Mouse (Mus musculus): Measurements from ENCODE around the gene Grb2.

The Grb2 gene

DNA sequence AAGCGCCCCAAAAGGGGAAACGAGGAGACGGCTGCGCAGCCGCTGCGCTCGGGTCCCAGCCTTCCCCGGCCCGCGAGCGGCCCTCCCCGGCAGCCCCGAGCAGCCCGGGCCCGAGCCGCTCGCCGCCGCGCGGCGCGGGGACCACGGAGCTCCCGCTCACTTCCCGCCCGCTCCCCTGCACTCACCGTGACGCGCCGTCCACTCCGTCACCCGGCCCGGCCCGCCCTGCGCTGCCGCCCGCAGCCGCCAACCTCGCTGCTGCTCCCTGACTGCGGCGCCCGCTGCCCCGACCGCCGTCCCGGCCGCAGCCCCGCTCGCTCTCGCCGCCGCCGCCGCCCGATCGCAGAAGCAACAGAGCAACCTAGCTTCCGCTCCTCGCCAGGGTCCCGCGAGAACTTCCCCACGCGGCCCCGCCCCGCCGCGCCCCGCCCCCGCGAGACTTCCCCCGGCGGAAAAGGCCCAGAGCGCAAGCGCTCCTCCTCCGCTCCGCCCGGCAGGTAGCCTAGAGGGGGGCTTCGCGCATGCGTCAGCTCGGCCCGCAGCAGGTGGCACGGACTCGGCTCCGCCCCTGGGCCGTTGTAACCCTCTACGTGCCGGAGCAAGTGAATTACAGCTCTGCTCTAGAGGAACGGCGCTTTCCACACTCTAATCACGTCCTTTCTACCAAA lies at the start of gene Grb2:
Grb2 (minus strand) TSS at position 389 of the 668 bp plus-strand sequence.
- peak; percentile 98 for DNase-seq (ENCODE audit: low read depth)

DNA sequence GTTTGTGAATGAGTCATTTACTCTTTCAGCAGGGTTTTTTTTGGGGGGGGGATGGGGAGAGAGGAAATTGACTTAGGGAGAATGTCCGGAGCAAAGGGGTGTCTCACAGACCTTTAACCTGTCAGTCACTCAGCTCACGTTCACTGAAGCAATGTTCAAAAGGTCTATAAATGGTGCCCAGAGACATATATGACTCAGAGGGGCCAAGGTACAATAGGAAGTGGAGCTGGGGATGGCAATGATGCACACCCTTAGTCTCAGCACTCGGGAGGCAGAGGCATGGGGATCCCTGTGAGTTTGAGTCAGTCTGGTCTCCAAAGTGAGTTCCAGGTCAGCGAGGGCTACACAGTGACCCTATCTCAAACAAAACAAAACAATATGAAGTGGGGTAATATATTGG lies 45.1 kb upstream of the Grb2 start:
- no peak for DNase-seq (ENCODE audit: low read depth)

DNA sequence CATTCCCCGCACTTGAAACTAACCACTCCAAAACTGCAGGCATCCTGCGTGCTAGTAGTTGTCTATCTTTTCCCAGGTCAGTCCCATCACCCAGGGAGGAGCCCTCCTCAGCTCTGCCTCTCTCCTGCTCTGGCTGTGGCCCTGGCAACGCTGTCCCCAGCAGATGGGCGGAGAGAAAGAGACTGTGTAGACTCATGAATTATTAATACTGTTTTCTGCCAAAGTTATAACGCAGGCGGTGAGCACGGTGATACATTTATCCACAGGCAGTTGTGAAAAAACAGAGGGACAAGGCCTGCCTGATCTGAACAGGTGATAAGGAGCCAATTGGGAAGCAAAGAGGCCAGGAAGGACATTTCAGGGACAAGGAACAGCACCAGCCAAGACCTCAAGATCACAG lies 44.3 kb upstream of the Grb2 start:
- no peak for DNase-seq (ENCODE audit: low read depth)

DNA sequence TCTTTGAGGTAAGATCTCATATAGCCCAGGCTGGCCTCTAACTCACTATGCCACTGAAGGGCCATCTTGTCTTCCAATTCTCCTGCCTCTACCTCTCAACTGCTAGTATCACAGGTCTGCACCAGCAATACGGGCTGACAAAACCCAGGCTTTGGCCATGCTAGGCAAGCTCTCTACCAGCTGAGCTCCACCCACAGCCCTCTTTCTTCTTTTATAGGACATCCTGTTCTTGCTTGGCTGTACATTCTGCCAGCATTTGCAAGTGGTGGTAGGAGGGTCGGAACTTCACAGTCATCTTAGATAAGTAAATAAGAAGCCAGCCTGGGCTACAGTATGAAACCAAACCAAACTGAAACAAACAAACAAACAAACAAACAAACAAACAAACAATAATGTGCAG lies 43.3 kb upstream of the Grb2 start:
- DNase-seq (ENCODE audit: low read depth) = no peak

DNA sequence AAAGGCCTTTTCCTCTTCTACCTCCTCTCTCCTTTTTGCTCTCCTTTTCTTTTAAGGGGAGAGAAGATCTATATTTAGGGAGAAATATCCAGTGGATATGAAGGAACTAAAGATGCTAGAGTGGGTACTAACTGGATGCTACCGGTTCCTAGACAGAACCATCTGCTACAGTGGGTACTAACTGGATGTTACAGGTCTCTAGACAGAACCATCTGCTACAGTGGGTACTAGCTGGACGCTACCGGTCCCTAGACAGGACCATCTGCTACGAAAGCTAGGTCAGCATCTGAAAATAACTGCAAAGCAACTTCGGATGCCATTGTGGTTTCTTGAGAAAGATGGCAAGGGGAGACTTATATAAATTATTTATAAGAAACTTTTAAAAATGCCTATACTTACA lies 41.4 kb upstream of the Grb2 start:
- DNase-seq (ENCODE audit: low read depth) = no peak

DNA sequence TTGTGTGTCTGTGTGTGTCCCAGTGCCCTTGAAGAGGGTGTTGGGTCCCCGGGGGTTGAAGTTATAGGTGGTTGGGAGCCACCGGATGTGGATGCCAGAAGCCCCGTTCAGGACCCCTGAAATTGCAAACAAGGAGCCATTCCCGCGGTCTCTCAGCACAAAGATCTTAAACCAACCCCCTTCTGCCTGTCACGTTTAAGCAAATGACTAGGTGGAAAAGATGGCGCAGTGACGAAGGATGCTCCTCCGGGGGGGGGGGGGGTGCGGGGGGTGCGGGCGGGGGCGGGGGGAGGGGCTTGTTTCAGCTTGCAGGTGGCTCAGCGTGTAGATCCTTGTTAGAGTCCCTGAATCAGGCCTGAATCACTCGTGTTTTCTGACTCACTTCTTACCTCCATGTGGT lies 39.0 kb upstream of the Grb2 start:
- DNase-seq (ENCODE audit: low read depth) = no peak

DNA sequence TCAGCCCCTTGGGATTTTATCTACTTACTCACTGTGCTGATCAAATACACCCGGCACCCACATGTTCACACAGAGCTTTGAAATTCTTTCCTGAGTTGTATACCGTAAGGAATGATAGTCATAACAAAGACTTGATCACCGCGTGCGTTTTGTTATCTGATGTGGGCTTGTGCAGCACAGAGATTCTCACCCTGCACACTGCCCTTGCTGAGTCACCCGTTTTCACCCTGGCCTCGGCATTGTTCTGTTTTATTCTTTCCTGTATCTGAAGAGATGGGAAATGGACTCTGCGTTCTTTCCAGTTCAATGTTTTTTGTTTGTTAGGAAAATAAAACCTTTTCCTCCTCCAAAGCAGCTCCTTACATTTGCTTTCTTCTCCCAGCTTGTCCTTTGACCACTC lies 38.4 kb upstream of the Grb2 start:
- DNase-seq (ENCODE audit: low read depth) = no peak

DNA sequence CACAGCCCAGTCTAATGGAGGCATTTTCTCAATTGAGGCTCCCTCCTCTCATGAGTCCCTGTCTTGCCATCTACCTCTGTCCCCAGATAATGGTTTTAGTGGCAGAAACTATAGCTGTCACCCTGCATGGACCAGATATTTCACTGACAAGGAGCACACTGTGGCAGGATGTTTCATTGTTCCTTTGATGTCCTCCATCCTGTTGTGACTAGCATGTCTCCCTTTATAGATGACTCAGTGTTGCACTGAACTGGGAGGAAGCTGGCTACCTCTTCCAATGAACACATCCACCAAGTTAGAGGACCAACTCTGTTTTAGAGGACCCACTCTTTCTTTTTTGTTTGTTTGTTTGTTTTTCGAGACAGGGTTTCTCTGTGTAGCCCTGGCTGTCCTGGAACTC lies 37.7 kb upstream of the Grb2 start:
- no peak for DNase-seq (ENCODE audit: low read depth)

DNA sequence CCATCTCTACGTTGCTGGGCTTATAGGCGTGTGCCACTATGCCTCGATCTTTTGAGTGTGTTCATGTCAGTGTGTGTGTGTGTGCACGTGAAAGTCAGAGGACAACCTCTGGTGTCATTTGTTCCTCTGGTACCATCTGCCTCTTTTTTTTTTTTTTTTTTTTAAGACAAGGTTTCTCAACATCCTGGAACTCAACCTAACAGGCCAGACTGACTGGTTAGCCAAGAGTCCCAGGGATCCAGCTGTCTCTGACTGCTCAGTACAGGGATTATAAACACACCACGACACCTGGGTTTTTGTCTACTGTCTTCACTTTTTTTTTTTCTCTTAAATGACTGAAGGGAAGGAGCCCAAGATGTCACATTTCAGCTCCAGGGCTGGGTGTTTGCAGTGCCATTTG lies 36.0 kb upstream of the Grb2 start:
- no peak for DNase-seq (ENCODE audit: low read depth)

DNA sequence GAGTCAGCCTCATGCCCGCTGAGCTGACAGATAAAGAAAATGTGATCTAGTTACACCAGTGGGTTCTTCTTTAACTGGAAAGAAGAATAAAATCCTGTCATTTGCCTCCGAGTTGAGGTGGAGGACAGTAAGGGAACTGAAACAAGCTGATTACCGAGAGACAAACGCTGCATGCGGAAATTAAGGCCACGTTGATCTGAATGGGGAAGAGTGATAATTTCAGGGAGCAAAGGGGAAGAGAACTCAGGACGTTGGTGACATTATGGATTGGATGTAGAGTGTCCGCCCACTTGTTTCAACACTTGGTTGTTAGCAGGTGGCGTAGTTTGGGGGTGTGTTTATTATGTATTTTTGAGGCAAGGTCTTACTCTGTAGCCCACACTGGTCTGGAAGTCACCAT lies 34.5 kb upstream of the Grb2 start:
- DNase-seq (ENCODE audit: low read depth) = no peak

DNA sequence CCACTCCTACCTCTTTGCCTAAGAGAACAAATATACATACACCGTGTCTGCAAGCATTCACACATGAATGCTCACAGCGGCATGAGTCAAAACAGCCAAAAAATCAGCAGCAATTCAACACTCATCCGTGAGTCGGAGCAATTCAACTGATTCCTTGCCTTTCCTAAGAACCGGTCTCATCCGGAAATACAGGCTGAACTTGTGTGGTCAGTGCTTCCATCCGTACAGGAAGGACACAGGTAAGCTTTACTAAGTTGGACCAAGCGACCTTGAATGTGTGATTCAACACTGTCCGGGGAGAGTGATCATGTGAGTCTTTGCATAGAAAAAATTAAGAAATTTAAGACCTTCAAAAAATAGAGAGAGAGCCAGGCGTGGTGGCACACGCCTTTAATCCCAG lies 32.7 kb upstream of the Grb2 start:
- no peak for DNase-seq (ENCODE audit: low read depth)

DNA sequence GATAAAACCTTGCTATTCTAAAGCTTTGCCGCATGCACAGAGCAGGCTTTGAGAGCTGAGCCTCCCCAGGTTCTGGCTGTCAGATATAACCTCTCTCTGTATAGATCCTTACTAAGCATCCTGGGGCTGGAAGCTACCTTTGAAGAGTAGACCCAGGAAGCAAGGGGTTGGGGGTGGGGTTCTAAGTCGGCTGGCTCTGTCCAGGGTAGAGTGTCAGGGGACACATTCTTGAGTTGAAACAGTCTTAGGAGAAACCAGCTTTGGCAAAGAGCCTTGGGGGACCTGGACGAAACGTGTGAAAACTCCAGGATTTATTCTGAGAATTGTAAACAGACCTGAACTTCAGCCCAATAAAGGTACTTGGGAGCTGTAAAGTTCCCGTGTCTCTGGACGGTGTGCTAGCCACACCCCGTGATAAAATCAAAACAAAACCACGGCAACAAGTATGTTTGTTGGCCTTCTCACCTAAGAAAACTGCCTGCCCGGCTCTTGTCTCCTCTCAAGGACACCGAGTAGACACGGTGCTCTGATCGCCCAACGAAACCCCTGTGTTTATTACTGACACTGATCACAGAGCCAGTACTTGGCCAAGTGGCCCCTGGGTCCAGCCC lies 30.0 kb upstream of the Grb2 start:
- no peak for DNase-seq (ENCODE audit: low read depth)

DNA sequence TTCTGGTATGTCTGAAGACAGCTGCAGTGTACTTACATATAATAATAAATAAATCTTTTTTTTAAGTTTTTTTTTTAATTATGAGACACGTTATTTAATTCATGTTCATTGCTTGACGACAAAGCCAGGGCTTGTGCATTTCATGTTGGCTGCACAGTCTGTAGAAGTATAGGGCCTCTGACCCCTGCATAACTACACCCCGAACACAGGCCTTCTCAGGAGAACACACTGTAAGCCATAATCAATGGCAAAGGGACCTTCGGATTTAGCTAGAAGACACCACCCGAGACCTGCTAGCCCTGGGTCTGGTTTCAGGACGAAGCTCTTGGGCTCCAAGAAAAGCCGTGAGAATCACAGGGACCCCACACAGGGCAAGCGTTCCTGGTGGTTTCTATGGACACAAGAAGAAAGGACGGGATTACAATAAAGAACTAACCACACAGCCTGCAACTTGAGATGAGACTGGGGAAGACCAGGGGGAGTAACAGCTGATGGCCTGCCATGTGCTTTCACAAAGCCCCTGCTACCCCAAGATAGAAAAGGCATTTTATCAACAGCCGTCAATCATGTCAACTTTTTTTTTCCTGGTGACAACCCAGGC lies 29.3 kb upstream of the Grb2 start:
- no peak for DNase-seq (ENCODE audit: low read depth)

DNA sequence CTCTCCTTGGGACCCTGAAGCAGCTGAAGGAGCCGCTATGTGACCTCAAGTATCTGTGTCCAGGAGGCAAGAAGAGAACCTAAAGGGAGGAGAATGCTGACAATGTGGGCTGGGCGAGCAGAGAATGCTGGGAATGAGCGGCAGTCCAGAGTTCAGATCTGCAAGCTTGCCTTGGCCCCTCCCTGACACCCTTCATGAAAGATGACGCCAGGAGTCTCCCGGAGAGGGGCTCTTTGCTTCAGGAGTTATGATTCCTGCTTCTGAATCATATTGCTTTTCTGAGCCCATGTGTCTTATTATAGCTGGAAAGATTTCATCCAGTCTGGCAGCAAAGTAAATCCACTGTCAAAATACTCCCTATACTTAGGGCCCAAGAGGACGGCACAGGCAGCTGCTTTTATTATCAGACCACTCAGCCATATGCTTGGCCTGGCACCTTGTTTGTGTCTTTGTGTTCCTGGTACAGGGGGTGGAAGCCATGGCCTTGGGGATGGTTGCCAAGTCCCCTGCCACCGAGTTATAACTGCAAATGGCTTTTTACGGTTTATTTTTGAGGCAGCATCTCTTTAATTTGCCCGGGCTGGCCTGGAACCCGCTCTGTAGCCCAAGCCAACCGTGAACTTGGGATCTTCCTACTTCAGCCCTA lies 25.8 kb upstream of the Grb2 start:
- DNase-seq (ENCODE audit: low read depth) = peak; percentile 66

DNA sequence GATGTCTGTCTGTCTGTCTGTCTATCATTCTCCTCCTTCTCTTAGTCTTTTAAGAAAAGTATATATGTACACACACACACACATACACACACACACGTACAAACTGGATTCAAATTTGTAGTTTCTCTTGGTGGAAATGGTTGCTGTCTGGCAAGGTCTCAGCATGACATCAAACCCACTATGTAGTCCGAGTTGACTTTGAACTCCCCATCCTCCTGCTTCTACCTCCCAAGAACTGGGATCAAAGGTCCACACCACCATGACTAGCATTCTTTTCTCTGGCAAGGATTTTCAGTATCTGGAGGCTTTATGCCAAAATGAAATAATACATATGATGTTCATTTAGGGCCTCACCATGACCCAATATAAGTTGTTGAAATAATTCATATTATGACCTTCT lies 14.8 kb upstream of the Grb2 start:
- peak; percentile 45 for DNase-seq (ENCODE audit: low read depth)

DNA sequence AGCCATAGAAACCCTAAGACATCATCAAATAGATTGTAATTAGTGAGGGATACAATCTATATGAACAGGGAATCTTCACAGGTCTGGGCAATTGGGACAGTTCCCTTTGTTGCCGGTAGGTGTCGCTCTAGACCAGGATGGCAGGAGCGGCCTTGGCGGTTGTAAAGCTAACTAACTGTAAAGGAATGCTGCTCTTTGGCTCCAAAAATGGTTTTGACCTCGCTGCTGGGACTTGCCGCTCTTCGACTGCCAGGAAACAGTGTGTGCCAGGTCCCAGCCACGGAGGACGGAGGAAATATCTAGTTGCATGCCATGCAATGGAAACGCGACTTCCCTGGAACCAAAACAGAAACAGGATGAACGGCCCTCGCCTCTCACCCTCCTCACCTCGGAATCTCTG lies 14.2 kb upstream of the Grb2 start:
- DNase-seq (ENCODE audit: low read depth) = peak; percentile 92

DNA sequence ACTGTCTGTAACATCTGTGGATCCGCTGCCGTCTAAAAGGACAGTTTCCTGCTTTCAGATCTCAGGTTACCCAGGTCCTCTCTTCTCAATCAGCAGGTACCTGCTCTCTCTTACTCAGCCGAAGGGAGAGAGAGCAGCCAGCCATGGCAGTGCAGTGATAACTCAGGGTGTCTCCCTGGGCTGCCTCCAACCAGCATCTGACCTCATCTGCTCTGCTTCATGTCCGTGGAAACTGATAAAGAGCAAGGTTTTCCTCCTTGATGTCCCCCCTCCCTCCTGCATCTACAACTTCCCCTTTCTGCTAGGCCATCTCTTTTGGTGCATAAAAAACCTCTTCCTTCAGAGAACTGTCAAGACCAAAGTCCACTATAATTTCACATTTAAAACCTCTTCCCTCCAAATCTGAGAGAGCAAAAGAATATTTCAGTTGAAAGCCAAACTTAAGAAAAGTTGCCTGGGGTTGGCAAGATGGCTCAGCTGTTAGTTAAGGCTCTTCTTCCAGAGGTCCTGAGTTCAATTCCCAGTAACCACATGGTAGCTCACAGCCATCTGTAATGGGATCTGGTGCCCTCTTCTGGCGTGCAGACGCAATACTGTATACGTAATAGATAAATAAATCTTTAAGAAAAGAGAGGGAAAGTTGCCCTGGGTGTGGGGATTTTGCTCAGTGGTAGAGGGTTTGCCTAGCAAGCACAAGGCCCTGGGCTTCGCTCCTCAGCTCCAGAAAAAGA lies 9.4 kb upstream of the Grb2 start:
- peak; percentile 64 for DNase-seq (ENCODE audit: low read depth)

DNA sequence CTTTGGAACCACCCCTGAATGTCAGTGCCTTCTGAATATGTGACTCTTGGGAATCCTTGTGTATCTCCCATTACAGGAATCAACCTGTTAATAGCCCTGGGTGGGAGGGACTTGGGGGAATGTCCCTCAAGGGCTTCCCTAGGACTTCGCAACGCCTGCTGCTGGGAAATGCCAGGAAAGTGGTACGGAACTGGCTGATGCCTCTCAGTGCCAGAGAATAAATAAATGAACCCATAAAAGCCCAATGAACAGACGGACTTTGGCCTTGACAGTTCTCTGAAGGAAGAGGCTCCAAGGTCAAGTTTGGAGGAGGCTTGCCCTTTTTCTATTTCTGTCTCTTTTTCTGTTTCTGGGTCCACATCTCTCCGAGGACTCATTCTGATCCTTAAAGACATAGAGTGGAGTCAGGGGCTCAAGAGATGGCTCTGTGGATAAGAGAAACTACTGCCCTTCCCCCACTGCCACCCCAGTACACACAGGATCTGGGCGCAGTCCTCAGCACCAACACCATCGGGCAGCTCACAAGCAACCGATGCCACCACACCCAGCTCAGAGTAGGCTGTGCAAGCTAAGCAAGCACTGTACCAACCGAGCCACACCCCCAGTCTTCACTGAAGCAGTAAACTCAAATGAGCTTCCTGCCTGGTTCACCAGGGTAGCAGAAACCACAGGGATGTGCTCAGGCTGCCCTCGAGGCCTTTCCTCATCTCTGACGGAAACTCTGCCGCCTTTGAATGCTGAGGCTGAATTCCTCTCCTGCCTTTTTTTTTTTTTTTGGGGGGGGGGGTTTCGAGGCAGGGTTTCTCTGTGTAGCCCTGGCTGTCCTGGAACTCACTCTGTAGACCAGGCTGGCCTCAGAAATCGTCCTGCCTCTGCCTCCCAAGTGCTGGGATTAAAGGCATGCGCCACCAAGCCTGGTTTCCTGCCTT lies 8.3 kb upstream of the Grb2 start:
- DNase-seq (ENCODE audit: low read depth) = no peak

DNA sequence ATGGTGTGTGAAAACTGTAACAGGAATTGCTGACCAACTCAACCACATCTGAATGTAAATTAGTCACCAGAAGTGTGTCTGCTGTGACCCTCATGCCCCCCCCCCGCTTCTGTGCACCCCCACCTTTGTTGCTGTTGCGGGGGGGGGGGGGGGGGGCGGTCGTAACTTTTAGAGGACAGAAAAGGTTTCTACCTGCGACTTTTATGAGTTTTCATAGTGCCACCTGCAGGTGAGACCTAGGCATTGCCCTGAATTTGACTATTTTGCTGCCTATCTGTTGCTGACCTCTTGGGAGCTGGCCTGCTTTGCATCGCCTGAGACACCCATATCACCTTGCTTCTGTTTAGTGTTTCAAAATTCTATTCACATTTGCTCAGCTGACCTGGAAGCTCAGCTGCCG lies 6.1 kb upstream of the Grb2 start:
- peak; percentile 80 for DNase-seq (ENCODE audit: low read depth)

DNA sequence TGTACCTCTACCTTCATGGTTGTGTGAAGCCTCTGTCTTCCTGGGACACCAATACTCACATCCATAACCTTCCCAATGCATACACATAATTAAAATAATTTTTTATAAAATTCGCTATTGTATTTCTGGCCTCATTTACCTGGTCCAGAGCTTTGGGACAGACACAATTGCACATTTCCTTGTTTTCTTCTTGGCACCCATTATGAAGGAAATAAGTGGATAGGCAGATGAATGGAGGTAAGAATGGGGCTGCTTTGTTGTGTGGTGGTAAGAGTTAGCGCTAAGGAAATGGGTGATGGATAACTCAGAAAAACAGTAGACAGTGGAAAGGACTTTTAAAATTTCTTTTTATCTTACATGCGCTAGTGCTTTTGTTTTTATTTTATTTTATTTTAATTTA lies 5.0 kb upstream of the Grb2 start:
- DNase-seq (ENCODE audit: low read depth) = no peak

DNA sequence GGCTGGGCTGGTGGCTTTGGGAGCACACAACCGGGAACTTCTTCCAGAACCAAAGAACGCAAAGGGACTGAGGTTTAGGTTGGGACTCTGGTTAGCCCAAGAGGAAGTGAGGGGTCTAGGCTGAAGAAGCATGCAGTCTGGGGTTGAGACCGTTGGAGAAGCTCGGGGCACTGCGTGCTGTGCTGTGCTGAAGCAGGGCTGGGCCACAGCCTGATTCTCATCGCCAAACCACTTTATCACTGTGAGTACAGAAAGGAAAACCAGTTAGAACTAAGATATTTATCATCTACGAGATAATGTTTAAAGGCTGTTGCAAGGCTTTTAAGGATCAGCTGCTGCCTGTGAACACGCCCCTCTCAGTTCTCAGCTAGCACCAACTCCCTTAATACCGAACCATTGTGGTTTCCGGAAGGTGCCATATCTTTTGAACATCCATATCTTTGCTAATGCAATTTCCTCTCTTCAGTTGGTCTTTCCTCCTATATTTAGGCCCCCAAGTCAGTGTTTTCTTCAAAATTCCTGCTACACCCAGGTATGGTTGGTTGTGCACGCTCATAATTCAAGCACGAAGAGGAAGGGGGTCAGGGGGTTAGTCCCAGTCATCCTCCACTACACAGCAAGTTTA lies 4.4 kb upstream of the Grb2 start:
- DNase-seq (ENCODE audit: low read depth) = no peak

Measured in NIH3T3 (cell line).